Mouse (Mus musculus): ENCODE measurements around the gene Sqor. TPM values are rescaled to one million over a fixed set of nuclear protein-coding genes. Genes with fewer than 3 reads are reported as not detected.
A peak's percentile ranks its signal among the peaks of the same experiment; 100 is the strongest.

Sqor gene
- total and polyA plus RNA-seq, 3 experiments: 29.3 to 43.1 (median 35.0) TPM

DNA sequence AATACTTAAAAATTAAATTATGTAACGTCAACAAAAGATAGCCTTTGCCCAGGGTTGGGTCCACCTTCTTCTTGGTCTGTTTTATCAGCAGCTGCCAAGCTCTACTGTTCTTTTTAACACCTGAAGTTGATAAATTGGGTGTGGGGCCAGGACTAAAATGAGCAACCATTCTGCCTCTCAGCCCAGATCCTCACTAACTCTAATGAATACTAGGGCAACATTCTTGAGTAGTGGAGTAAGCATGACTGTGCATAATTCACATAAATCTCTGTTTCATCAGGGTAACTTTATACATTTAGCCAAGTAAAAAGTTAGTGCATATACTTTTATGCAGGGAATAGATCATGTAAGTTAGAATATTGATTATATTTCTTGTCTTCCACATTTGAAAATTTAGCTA lies 10.5 kb downstream of the Sqor start:
- TF ChIP-seq CTCF (IDR thresholded peaks at IDR 0.05): no peak
- no peak for TF ChIP-seq POLR2A (IDR thresholded peaks at IDR 0.05; ENCODE audit: insufficient read depth, low read depth, low read length)
- TF ChIP-seq EP300 (IDR thresholded peaks at IDR 0.05; ENCODE audit: insufficient read depth, low read depth, low read length): no peak
- Histone ChIP-seq H3K4me3 (no peak overlapping the region), H3K9ac (ENCODE audit: low read depth, low read length) (no peak overlapping the region), H3K27me3 (ENCODE audit: control insufficient read depth, insufficient read depth, low read length) (no peaks in the 10 kb centered on the region), H3K27ac (no peak overlapping the region), H3K4me1 (ENCODE audit: control insufficient read depth, insufficient read depth, low read length) (peaks cover 16% of the 10 kb centered on the region), H3K79me2 (replicated peaks; ENCODE audit: control insufficient read depth, insufficient read depth, low read length) (peaks cover 3% of the 10 kb centered on the region), H3K36me3 (ENCODE audit: control insufficient read depth, insufficient read depth, low read length) (peaks cover 18% of the 10 kb centered on the region)
- intact Hi-C loops (cut with DNase I): no loop called here
- DNase-seq: no peak
- 78% methylated on average over 1 of the region's 1 CpGs for whole genome bisulfite sequencing

DNA sequence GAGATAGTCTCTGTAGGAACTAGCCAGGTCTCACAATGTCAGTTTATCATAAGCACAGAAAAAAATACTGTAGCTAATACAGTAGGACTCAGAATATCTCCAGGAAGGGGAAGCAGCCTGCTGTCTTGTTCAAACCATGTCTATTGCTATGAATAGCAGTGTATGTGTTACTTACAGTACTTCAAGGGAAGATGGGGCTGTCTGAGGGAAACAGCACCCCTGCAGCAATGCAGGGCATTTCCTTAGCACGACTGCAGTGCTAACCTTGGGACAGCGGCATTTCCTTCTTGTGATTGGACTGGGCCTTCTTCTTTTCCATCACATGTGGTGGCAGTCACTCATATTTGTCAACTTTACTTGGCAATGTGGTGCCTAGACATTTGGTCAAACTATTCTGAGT lies 11.8 kb downstream of the Sqor start:
- H3K4me1 ChIP-seq (ENCODE audit: control insufficient read depth, insufficient read depth, low read length): peaks cover 10% of the 10 kb centered on the region
- no peaks in the 10 kb centered on the region for H3K27me3 ChIP-seq (ENCODE audit: control insufficient read depth, insufficient read depth, low read length)
- TF ChIP-seq CTCF (IDR thresholded peaks at IDR 0.05) (no peak), POLR2A (IDR thresholded peaks at IDR 0.05; ENCODE audit: insufficient read depth, low read depth, low read length) (no peak), EP300 (IDR thresholded peaks at IDR 0.05; ENCODE audit: insufficient read depth, low read depth, low read length) (no peak)
- WGBS: 36% methylated on average over 2 of the region's 2 CpGs
- DNase-seq: no peak
- no peak overlapping the region for H3K9ac ChIP-seq (ENCODE audit: low read depth, low read length)
- H3K36me3 ChIP-seq (ENCODE audit: control insufficient read depth, insufficient read depth, low read length): peaks cover 14% of the 10 kb centered on the region
- no peak overlapping the region for H3K27ac ChIP-seq
- peaks cover 3% of the 10 kb centered on the region for H3K79me2 ChIP-seq (replicated peaks; ENCODE audit: control insufficient read depth, insufficient read depth, low read length)
- no peak overlapping the region for H3K4me3 ChIP-seq
- intact Hi-C loops (cut with DNase I): no loop called here

DNA sequence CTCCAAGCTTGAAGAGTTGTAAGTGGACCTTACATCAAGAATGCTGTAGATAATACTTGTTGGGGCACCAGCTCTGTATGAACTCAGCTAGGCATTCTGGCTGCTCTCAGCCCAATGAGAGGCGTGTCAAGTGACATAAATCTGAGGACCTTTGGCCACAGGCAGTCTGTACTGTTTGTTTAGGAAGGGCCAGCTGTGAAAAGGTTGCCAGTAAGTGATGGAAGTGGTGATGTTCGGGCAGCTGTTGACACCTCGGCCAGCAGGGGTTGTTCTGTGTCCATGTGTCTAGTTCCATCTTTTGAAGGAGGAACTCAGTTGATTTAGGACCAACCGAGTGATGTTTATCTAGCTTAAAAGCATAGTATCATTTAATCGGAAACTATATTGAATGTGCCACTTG lies 14.9 kb downstream of the Sqor start:
- Histone ChIP-seq H3K27me3 (ENCODE audit: control insufficient read depth, insufficient read depth, low read length) (no peaks in the 10 kb centered on the region), H3K4me1 (ENCODE audit: control insufficient read depth, insufficient read depth, low read length) (peaks cover 12% of the 10 kb centered on the region), H3K79me2 (replicated peaks; ENCODE audit: control insufficient read depth, insufficient read depth, low read length) (peaks cover 3% of the 10 kb centered on the region), H3K9ac (ENCODE audit: low read depth, low read length) (no peak overlapping the region), H3K36me3 (ENCODE audit: control insufficient read depth, insufficient read depth, low read length) (peaks cover 13% of the 10 kb centered on the region), H3K4me3 (no peak overlapping the region), H3K27ac (no peak overlapping the region)
- DNase-seq: no peak
- TF ChIP-seq EP300 (IDR thresholded peaks at IDR 0.05; ENCODE audit: insufficient read depth, low read depth, low read length) (no peak), CTCF (IDR thresholded peaks at IDR 0.05) (0 out of 2 replicates have a peak, but pooled peaks have one; percentile 7), POLR2A (IDR thresholded peaks at IDR 0.05; ENCODE audit: insufficient read depth, low read depth, low read length) (no peak)
- intact Hi-C loops (cut with DNase I): no loop called here
- 62% methylated on average over 5 of the region's 5 CpGs for WGBS

DNA sequence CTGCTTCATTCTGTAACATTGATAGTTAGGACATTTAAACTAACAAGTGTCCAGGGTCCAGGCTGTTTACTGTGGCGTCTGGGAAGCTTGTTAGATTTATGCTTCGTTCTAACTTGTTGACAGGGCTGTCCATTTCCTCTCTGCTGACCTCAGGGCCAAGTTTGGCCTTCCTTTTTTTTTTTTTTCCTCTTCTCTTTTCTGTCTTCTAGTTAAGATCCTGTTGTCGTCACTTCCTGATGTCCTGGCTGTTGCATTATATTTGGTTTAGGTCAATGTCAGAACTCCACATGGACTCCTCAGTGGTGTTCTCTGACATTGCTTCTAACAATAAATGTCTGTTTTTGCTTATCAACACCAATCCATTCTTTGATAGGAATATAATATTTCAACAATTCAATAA lies 15.4 kb downstream of the Sqor start:
- Histone ChIP-seq H3K27ac (no peak overlapping the region; the same call in 1 of the 2 replicates), H3K4me3 (no peak overlapping the region), H3K79me2 (replicated peaks; ENCODE audit: control insufficient read depth, insufficient read depth, low read length) (peaks cover 3% of the 10 kb centered on the region), H3K27me3 (ENCODE audit: control insufficient read depth, insufficient read depth, low read length) (no peaks in the 10 kb centered on the region), H3K4me1 (ENCODE audit: control insufficient read depth, insufficient read depth, low read length) (peaks cover 12% of the 10 kb centered on the region), H3K36me3 (ENCODE audit: control insufficient read depth, insufficient read depth, low read length) (peaks cover 13% of the 10 kb centered on the region), H3K9ac (ENCODE audit: low read depth, low read length) (no peak overlapping the region)
- no peak for DNase-seq
- intact Hi-C loops (cut with DNase I): no loop called here
- TF ChIP-seq POLR2A (IDR thresholded peaks at IDR 0.05; ENCODE audit: insufficient read depth, low read depth, low read length) (no peak), EP300 (IDR thresholded peaks at IDR 0.05; ENCODE audit: insufficient read depth, low read depth, low read length) (no peak), CTCF (IDR thresholded peaks at IDR 0.05) (no peak)
- WGBS: 27% methylated on average over 3 of the region's 3 CpGs

DNA sequence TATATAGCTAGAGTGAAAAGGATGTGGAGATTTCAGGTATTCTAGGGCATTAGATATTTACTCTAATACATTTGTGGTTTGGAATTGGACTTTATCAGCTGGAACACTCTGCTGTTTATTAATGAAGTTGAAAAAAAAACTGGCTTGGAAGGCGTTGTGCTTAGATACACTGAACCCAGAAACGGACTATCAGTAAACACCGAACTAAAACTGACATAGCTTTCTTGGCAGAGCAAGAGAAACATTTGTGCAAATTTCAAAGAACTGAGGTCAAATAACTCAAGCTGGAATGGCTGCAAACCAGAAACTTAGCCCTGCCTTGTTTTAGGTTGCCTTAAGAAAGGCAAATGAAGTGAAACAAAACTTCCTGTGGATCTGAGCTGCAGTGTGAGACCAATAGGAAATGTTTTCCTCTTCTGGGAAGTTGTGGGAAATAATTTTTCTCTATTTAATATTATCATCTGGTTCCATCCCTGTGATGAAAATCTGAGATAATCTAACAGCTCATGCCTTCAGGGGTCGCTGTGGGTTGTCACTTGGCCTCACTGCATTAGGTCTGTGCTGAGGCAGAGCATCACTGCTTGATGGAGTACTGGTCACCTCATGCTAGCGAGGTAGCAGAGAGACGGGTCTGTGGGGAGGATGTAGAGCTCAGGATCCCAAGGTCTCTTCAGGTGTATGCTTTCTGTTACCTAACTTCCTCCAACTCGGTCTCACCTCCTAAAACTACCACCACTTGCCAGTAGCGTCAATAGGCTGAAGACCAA lies 16.7 kb downstream of the Sqor start:
- no peak for DNase-seq
- Histone ChIP-seq H3K36me3 (ENCODE audit: control insufficient read depth, insufficient read depth, low read length) (peaks cover 10% of the 10 kb centered on the region), H3K4me3 (no peak overlapping the region), H3K27ac (no peak overlapping the region; the same call in 1 of the 2 replicates), H3K27me3 (ENCODE audit: control insufficient read depth, insufficient read depth, low read length) (no peaks in the 10 kb centered on the region), H3K9ac (ENCODE audit: low read depth, low read length) (no peak overlapping the region), H3K4me1 (ENCODE audit: control insufficient read depth, insufficient read depth, low read length) (peaks cover 10% of the 10 kb centered on the region), H3K79me2 (replicated peaks; ENCODE audit: control insufficient read depth, insufficient read depth, low read length) (peaks cover 3% of the 10 kb centered on the region)
- intact Hi-C loops (cut with DNase I): no loop called here
- TF ChIP-seq CTCF (IDR thresholded peaks at IDR 0.05) (no peak), POLR2A (IDR thresholded peaks at IDR 0.05; ENCODE audit: insufficient read depth, low read depth, low read length) (no peak), EP300 (IDR thresholded peaks at IDR 0.05; ENCODE audit: insufficient read depth, low read depth, low read length) (no peak)
- WGBS: 65% methylated on average over 8 of the region's 8 CpGs

DNA sequence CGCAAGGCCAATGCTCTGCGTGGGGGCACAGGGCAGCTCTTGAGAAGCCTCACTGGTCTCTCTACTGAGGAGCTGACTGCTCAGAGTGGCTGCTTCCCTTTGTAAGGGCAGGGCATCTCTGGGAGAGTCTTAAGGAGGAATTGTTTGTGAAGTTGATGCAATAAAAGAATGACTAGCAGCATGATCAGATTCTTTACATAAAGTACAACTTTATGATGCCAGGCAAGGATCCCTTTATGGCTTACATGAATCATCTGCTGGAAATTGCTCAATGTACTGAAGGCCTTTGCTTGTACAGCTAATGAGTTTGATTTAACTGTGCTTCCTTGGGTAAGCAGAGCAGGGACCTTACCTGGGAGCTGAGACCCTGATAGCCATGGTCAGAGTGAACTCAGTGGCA lies 18.7 kb downstream of the Sqor start:
- no peak overlapping the region for H3K27ac ChIP-seq
- no peak for DNase-seq
- peaks cover 8% of the 10 kb centered on the region for H3K4me1 ChIP-seq (ENCODE audit: control insufficient read depth, insufficient read depth, low read length)
- no peak overlapping the region for H3K4me3 ChIP-seq
- H3K36me3 ChIP-seq (ENCODE audit: control insufficient read depth, insufficient read depth, low read length): peaks cover 12% of the 10 kb centered on the region
- no peak overlapping the region for H3K9ac ChIP-seq (ENCODE audit: low read depth, low read length)
- H3K79me2 ChIP-seq (replicated peaks; ENCODE audit: control insufficient read depth, insufficient read depth, low read length): peaks cover 1% of the 10 kb centered on the region; the same call in 1 of the 2 replicates
- TF ChIP-seq CTCF (IDR thresholded peaks at IDR 0.05) (no peak), POLR2A (IDR thresholded peaks at IDR 0.05; ENCODE audit: insufficient read depth, low read depth, low read length) (no peak), EP300 (IDR thresholded peaks at IDR 0.05; ENCODE audit: insufficient read depth, low read depth, low read length) (no peak)
- whole genome bisulfite sequencing: 91% methylated on average over 2 of the region's 2 CpGs
- no peaks in the 10 kb centered on the region for H3K27me3 ChIP-seq (ENCODE audit: control insufficient read depth, insufficient read depth, low read length)
- intact Hi-C loops (cut with DNase I): no loop called here
